Mouse (Mus musculus) hindbrain, embryonic 10.5 days (tissue): Measurements from ENCODE around the gene Wdr27. TPM values are rescaled to one million over a fixed set of nuclear protein-coding genes. Genes with fewer than 3 reads are reported as not detected.

ENCODE experiments used
- DNase-seq: peaks from one replicate; pipeline ENCODE4 v3.0.0-alpha.2; 2017; ENCODE audit warnings: low spot score
- H3K27ac ChIP-seq: fragments of 300-500 bp; sonication (generic); 2 replicates; pipeline ENCODE4 v1.5.1; 2016; ENCODE audit warnings: mild to moderate bottlenecking, moderate library complexity
- H3K27me3 ChIP-seq: fragments of 300-500 bp; sonication (generic); 2 replicates; pipeline ENCODE4 v1.6.1; 2016; ENCODE audit warnings: mild to moderate bottlenecking; ENCODE audit not compliant: poor library complexity, insufficient read depth, severe bottlenecking
- H3K36me3 ChIP-seq: fragments of 300-500 bp; sonication (generic); 2 replicates; pipeline ENCODE4 v1.6.1; 2016; ENCODE audit warnings: mild to moderate bottlenecking, moderate library complexity
- H3K4me1 ChIP-seq: fragments of 300-500 bp; sonication (generic); replicated peaks from 2 replicates; pipeline ENCODE4 v1.6.1; 2016; ENCODE audit warnings: mild to moderate bottlenecking
- H3K4me3 ChIP-seq: fragments of 300-500 bp; sonication (generic); 2 replicates; pipeline ENCODE4 v1.5.1; 2016; ENCODE audit warnings: mild to moderate bottlenecking, moderate library complexity
- H3K9me3 ChIP-seq: fragments of 300-500 bp; sonication (generic); 2 replicates; pipeline ENCODE4 v1.6.1; 2016; ENCODE audit warnings: mild to moderate bottlenecking, moderate library complexity
- WGBS: fragments of 180-500 bp; shearing (Covaris S2); methylation state at CpG from one replicate; pipeline ENCODE4 v1.1.7; 2016; 5-methylcytosine and 5-hydroxymethylcytosine counted together
- polyA plus RNA-seq: library from polyadenylated mRNA; unstranded; fragments of >200 nt; fragmentation: Nextera tagmentation; extraction: Ambion mirVana; gene quantifications from 2 replicates; pipeline ENCODE4 v1.2.1, GENCODE M21; 2016

Gene Wdr27
- polyA plus RNA-seq, 1 experiment from 2014 or later: 8.9 TPM

GRCm38 (mm10) chr17:14771339-14771738 lies 171.6 kb downstream of the Wdr27 start:
- Histone ChIP-seq H3K27ac (no peak overlapping the region), H3K9me3 (no peaks in the 10 kb centered on the region), H3K4me3 (no peak overlapping the region), H3K36me3 (no peaks in the 10 kb centered on the region), H3K27me3 (no peaks in the 10 kb centered on the region), H3K4me1 (no peaks in the 10 kb centered on the region)
- 70% methylated on average over 4 of the region's 4 CpGs for WGBS
- DNase-seq: no peak

- Histone ChIP-seq H3K27me3 (no peaks in the 10 kb centered on the region), H3K36me3 (no peaks in the 10 kb centered on the region), H3K4me1 (no peaks in the 10 kb centered on the region), H3K9me3 (no peaks in the 10 kb centered on the region), H3K4me3 (no peak overlapping the region), H3K27ac (no peak overlapping the region)
- DNase-seq: no peak
- 83% methylated on average over 5 of the region's 5 CpGs for whole genome bisulfite sequencing
These were observed 172.6 kb downstream of the Wdr27 start for GRCm38 (mm10) chr17:14770377-14770776.

Other genes starting within 250 kb of the Wdr27 start
- 2.2 and 7.4 TPM in 2 replicates for gene Thbs2, start 248.9 kb downstream of the Wdr27 start, polyA plus RNA-seq
- 28.1 TPM in 2 replicates for gene 1600012H06Rik, start within 50 bp of the Wdr27 start, polyA plus RNA-seq
- 24.5 and 32.5 TPM in 2 replicates for gene Phf10, start 18.1 kb upstream of the Wdr27 start, polyA plus RNA-seq
- 10.7 and 11.1 TPM in 2 replicates for gene 9030025P20Rik, start 35.3 kb upstream of the Wdr27 start, polyA plus RNA-seq
- gene Gm3417, start 35.6 kb upstream of the Wdr27 start, polyA plus RNA-seq: 1.8 TPM in 1 of 2 replicates, not detected in the other
- 10.1 and 12.6 TPM in 2 replicates for gene Gm3435, start 67.0 kb upstream of the Wdr27 start, polyA plus RNA-seq
- 89.6 and 92.5 TPM in 2 replicates for gene Ermard, start 98.0 kb upstream of the Wdr27 start, polyA plus RNA-seq
- gene Tcte3, start 98.3 kb upstream of the Wdr27 start, polyA plus RNA-seq: 0.72 TPM in 1 of 2 replicates, not detected in the other
- 4.1 and 4.4 TPM in 2 replicates for gene Gm3448, start 98.4 kb upstream of the Wdr27 start, polyA plus RNA-seq